11 mouse cellular contexts compared by ENCODE assay signal in the genomic region with DNA sequence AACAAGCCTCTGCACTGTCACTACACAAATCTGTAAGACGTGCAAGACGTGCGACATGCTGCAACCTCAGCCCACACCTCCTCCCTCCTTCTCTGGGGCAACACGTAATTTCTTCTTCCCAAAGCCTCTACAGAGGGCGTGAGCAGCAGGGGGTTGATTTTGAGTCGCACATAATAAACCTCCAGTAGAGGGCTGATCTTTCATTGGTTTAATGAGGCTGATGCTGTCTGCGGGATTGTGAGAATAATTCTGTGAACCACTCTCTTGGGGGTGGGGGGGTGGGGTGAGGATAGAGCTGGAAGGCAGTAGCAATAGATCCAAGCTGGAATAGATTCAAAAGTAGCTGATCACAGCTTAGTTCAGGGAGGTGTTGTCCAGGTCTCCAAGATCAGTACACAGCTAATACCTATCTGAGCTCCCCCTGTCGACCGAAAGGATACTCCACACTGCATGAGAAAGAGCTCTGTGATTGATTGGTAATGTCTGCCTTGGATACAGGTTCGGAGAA.
DNase-seq lines count a peak whose midpoint lies in the region; ATAC-seq and TF ChIP-seq lines count a peak whose summit lies in the region.
"Had no signal": no experiment of that assay in that cellular context is flagged by ENCODE, and none has a peak within 500 bp of the region (broad histone marks: within the 10 kb centered on the region; RNA-seq: fewer than 3 reads in every experiment).

No protein-coding gene starts in this region.

- H3K4me2 ChIP-seq in hindbrain, embryonic 15.5 days, result peak overlapping the region; percentile 7; the same call in 1 of the 2 replicates
- H3K4me2 ChIP-seq: heart, embryonic 15.5 days; limb, embryonic 13.5 days had no signal

- no peaks in the 10 kb centered on the region for H3K9me3 ChIP-seq in hindbrain, embryonic 15.5 days
- H3K9me3 ChIP-seq: heart, embryonic 15.5 days; limb, embryonic 13.5 days had no signal

- no peak overlapping the region for H3K27ac ChIP-seq in hindbrain, embryonic 15.5 days (replicated peaks)
- peak overlapping the region; percentile 37; the same call in 1 of the 2 replicates for H3K27ac ChIP-seq in olfactory bulb, adult 2 months (ENCODE audit: insufficient read depth, low read depth, low read length)
- H3K27ac ChIP-seq: heart, embryonic 15.5 days; limb, embryonic 13.5 days had no signal

- H3K36me3 ChIP-seq in hindbrain, embryonic 15.5 days, result no peaks in the 10 kb centered on the region
- H3K36me3 ChIP-seq: heart, embryonic 15.5 days; limb, embryonic 13.5 days had no signal

- no peaks in the 10 kb centered on the region for H3K27me3 ChIP-seq in hindbrain, embryonic 15.5 days

- DNase-seq in left cerebral cortex, postnatal 4 days, result peak; percentile 40
- DNase-seq in left cerebral cortex, adult 18-20 months (ENCODE audit: low spot score in 2 of 2), result no peak
- peak; percentile 72 for DNase-seq in embryo, embryonic 10.5 days (ENCODE audit: low spot score)
- DNase-seq in adrenal gland, adult 2 months, result no peak
- DNase-seq in natural killer cell, adult 2 months (ENCODE audit: low spot score in 2 of 2), result no peak
- no peak for DNase-seq in kidney, adult 11 months
- DNase-seq: thymus, postnatal 36 days had no signal

- H3K4me1 ChIP-seq in hindbrain, embryonic 15.5 days (replicated peaks), result peaks cover 34% of the 10 kb centered on the region
- peaks cover 22% of the 10 kb centered on the region for H3K4me1 ChIP-seq in olfactory bulb, adult 2 months (ENCODE audit: control insufficient read depth, insufficient read depth, low read length)
- H3K4me1 ChIP-seq: heart, embryonic 15.5 days had no signal

- H3K4me3 ChIP-seq in hindbrain, embryonic 15.5 days, result no peak overlapping the region
- no peak overlapping the region; the same call in 1 of the 2 replicates for H3K4me3 ChIP-seq in olfactory bulb, adult 2 months (ENCODE audit: insufficient read depth, low read depth, low read length)
- H3K4me3 ChIP-seq: heart, embryonic 15.5 days; limb, embryonic 13.5 days had no signal

- no peak for TF ChIP-seq POLR2A in olfactory bulb, adult 2 months (IDR thresholded peaks at IDR 0.05; ENCODE audit: insufficient read depth, low read depth, low read length)

- WGBS in hindbrain, embryonic 15.5 days, result 23% methylated on average over 10 of the region's 10 CpGs
- 18% methylated on average over 10 of the region's 10 CpGs for WGBS in olfactory bulb, adult 2 months

- H3K9ac ChIP-seq in hindbrain, embryonic 15.5 days, result no peak overlapping the region
- H3K9ac ChIP-seq: heart, embryonic 15.5 days; limb, embryonic 13.5 days had no signal

- intact Hi-C loops in left cerebral cortex, postnatal 4 days (cut with DNase I), result loop anchor here (5.0 kb wide), 1 partner anchor 84 kb away; a partner anchor contains a TSS

- no peak for TF ChIP-seq CTCF in olfactory bulb, adult 2 months (IDR thresholded peaks at IDR 0.05; ENCODE audit: insufficient read depth, low read depth, low read length)

- 0 out of 2 replicates have a peak, but pooled peaks have one; percentile 47 for ATAC-seq in hindbrain, embryonic 15.5 days (ENCODE audit: low FRiP score, low read depth)

Comparison
In these comparisons a context has a peak if more than half of its experiments do, and no peak if none do; other contexts are left out.
1. DNase-seq: peak in left cerebral cortex, postnatal 4 days (single experiment) and embryo, embryonic 10.5 days (single experiment); none in left cerebral cortex, adult 18-20 months (0 of 2), adrenal gland, adult 2 months (single experiment), natural killer cell, adult 2 months (0 of 2) and kidney, adult 11 months (single experiment).